Mouse (Mus musculus) midbrain, postnatal 0 days (tissue): ENCODE measurements around the gene Wdr66. TPM values are rescaled to one million over a fixed set of nuclear protein-coding genes. Genes with fewer than 3 reads are reported as not detected.
A peak's percentile ranks its signal among the peaks of the same experiment; 100 is the strongest.

Experiments used
- ATAC-seq: fragments of 200-750 bp; cut with Nextera tagmentation; 2 replicates; pipeline ENCODE4 v1.8.0; 2017; ENCODE audit warnings: moderate number of reproducible peaks, mild to moderate bottlenecking, moderate TSS enrichment, moderate library complexity; ENCODE audit not compliant: low FRiP score
- DNase-seq: peaks from one replicate; pipeline ENCODE4 v3.0.0-alpha.2; 2015; ENCODE audit warnings: low spot score
- H3K27ac ChIP-seq: fragments of 300-500 bp; sonication (generic); 2 replicates; pipeline ENCODE4 v1.5.1; 2014; ENCODE audit warnings: low read depth, mild to moderate bottlenecking, low read length, mixed read lengths
- H3K27me3 ChIP-seq: fragments of 300-500 bp; sonication (generic); 2 replicates; pipeline ENCODE4 v1.6.1; 2014; ENCODE audit warnings: low read length, control low read depth, mixed read lengths; ENCODE audit not compliant: insufficient read depth
- H3K36me3 ChIP-seq: fragments of 300-500 bp; sonication (generic); 2 replicates; pipeline ENCODE4 v1.6.1; 2014; ENCODE audit warnings: low read length, control low read depth, mixed read lengths; ENCODE audit not compliant: insufficient read depth
- H3K4me1 ChIP-seq: fragments of 300-500 bp; sonication (generic); 2 replicates; pipeline ENCODE4 v1.6.1; 2014; ENCODE audit warnings: mild to moderate bottlenecking, control low read depth, antibody characterized with exemption, low read length, mixed read lengths; ENCODE audit not compliant: insufficient read depth
- H3K4me2 ChIP-seq: fragments of 300-500 bp; sonication (generic); 2 replicates; pipeline ENCODE4 v1.6.1; 2014; ENCODE audit warnings: low read depth, mild to moderate bottlenecking, low read length, mixed read lengths; ENCODE audit not compliant: poor library complexity, severe bottlenecking
- H3K4me3 ChIP-seq: fragments of 300-500 bp; sonication (generic); 2 replicates; pipeline ENCODE4 v1.5.1; 2014; ENCODE audit warnings: low read depth, mild to moderate bottlenecking, low read length, moderate library complexity
- H3K9ac ChIP-seq: fragments of 300-500 bp; sonication (generic); replicated peaks from 2 replicates; pipeline ENCODE4 v1.6.1; 2014; ENCODE audit warnings: mild to moderate bottlenecking, low read length, moderate library complexity, mixed read lengths; ENCODE audit not compliant: poor library complexity, severe bottlenecking
- H3K9me3 ChIP-seq: fragments of 300-500 bp; sonication (generic); 2 replicates; pipeline ENCODE4 v1.6.1; 2016; ENCODE audit warnings: low read length, control low read depth
- CTCF ChIP-seq: IDR thresholded peaks from 2 replicates; pipeline ENCODE4 v1.5.1; 2016; ENCODE audit warnings: antibody characterized with exemption, mild to moderate bottlenecking
- WGBS: fragments of 180-500 bp; shearing (Covaris S2); extraction: QIAGEN DNeasy Blood & Tissue Kit; methylation state at CpG from one replicate; pipeline ENCODE4 v1.1.7; 2014; 5-methylcytosine and 5-hydroxymethylcytosine counted together
- polyA plus RNA-seq: library from polyadenylated mRNA; unstranded; fragments of >200 nt; fragmentation: Nextera tagmentation; extraction: Ambion mirVana; gene quantifications from 2 replicates; pipeline ENCODE4 v1.2.1, GENCODE M21; 2015
- total RNA-seq: library from RNA; depleted of rRNA; stranded (reverse); fragments of >200 nt; gene quantifications from 2 replicates; pipeline ENCODE4 v1.2.3, GENCODE M21; 2014

The Wdr66 gene
- total and polyA plus RNA-seq, 2 experiments from 2014 or later: 2.0 to 2.2 TPM

GRCm38 (mm10) chr5:123301780-123302521 lies 50.0 kb downstream of the Wdr66 start:
- no peak overlapping the region for H3K27ac ChIP-seq
- 35% methylated on average over 20 of the region's 20 CpGs for WGBS

GRCm38 (mm10) chr5:123307630-123308282 lies 55.9 kb downstream of the Wdr66 start:
- TF ChIP-seq CTCF: no peak
- H3K27ac ChIP-seq: no peak overlapping the region
- H3K27me3 ChIP-seq: no peaks in the 10 kb centered on the region
- H3K4me2 ChIP-seq: no peak overlapping the region
- ATAC-seq (no peak), DNase-seq (peak; percentile 23)
- 54% methylated on average over 18 of the region's 18 CpGs for WGBS
- no peak overlapping the region for H3K4me3 ChIP-seq
- H3K36me3 ChIP-seq: no peaks in the 10 kb centered on the region
- H3K4me1 ChIP-seq: no peaks in the 10 kb centered on the region
- no peak overlapping the region for H3K9ac ChIP-seq
- H3K9me3 ChIP-seq: no peaks in the 10 kb centered on the region

More at GRCm38 (mm10) chr5:123301780-123302521, 50.0 kb downstream of the Wdr66 start:
- no peak overlapping the region for H3K9ac ChIP-seq
- TF ChIP-seq CTCF: no peak
- no peaks in the 10 kb centered on the region for H3K4me1 ChIP-seq
- no peaks in the 10 kb centered on the region for H3K36me3 ChIP-seq
- H3K9me3 ChIP-seq: no peaks in the 10 kb centered on the region
- H3K4me2 ChIP-seq: no peak overlapping the region
- DNase-seq (peak; percentile 17), ATAC-seq (no peak)
- no peak overlapping the region for H3K4me3 ChIP-seq
- no peaks in the 10 kb centered on the region for H3K27me3 ChIP-seq

- DNase-seq (no peak), ATAC-seq (no peak)
- no peaks in the 10 kb centered on the region for H3K36me3 ChIP-seq
- H3K4me2 ChIP-seq: no peak overlapping the region
- no peaks in the 10 kb centered on the region for H3K9me3 ChIP-seq
- H3K9ac ChIP-seq: no peak overlapping the region
- no peak overlapping the region for H3K27ac ChIP-seq
- no peak overlapping the region for H3K4me3 ChIP-seq
- WGBS: 45% methylated on average over 10 of the region's 10 CpGs
- no peaks in the 10 kb centered on the region for H3K4me1 ChIP-seq
- no peaks in the 10 kb centered on the region for H3K27me3 ChIP-seq
- TF ChIP-seq CTCF: no peak
These were observed 57.9 kb downstream of the Wdr66 start for GRCm38 (mm10) chr5:123309816-123310215.

GRCm38 (mm10) chr5:123310221-123310620 lies 58.3 kb downstream of the Wdr66 start:
- Histone ChIP-seq H3K4me2 (no peak overlapping the region), H3K4me1 (no peaks in the 10 kb centered on the region), H3K27me3 (no peaks in the 10 kb centered on the region), H3K4me3 (no peak overlapping the region), H3K36me3 (no peaks in the 10 kb centered on the region), H3K27ac (no peak overlapping the region), H3K9ac (0 out of 2 replicates have a peak overlapping the region, but pooled peaks have one; percentile 13), H3K9me3 (no peaks in the 10 kb centered on the region)
- no peak for ATAC-seq
- DNase-seq: no peak
- no peak for TF ChIP-seq CTCF
- WGBS: 61% methylated on average over 7 of the region's 7 CpGs

- no peak overlapping the region for H3K4me3 ChIP-seq
- no peaks in the 10 kb centered on the region for H3K9me3 ChIP-seq
- TF ChIP-seq CTCF: no peak
- WGBS: 61% methylated on average over 12 of the region's 12 CpGs
- no peak overlapping the region for H3K9ac ChIP-seq
- ATAC-seq (no peak), DNase-seq (no peak)
- 0 out of 2 replicates have a peak, but pooled peaks cover 4% of the 10 kb centered on the region for H3K4me1 ChIP-seq
- no peaks in the 10 kb centered on the region for H3K36me3 ChIP-seq
- no peaks in the 10 kb centered on the region for H3K27me3 ChIP-seq
- no peak overlapping the region for H3K4me2 ChIP-seq
- H3K27ac ChIP-seq: no peak overlapping the region
These were observed 61.2 kb downstream of the Wdr66 start for GRCm38 (mm10) chr5:123313058-123313630.
